Mouse (Mus musculus): ENCODE results near the gene Gna14. TPM values are rescaled to one million over a fixed set of nuclear protein-coding genes. Genes with fewer than 3 reads are reported as not detected.

Gene Gna14
- polyA plus RNA-seq, 1 experiment = not detected

DNA sequence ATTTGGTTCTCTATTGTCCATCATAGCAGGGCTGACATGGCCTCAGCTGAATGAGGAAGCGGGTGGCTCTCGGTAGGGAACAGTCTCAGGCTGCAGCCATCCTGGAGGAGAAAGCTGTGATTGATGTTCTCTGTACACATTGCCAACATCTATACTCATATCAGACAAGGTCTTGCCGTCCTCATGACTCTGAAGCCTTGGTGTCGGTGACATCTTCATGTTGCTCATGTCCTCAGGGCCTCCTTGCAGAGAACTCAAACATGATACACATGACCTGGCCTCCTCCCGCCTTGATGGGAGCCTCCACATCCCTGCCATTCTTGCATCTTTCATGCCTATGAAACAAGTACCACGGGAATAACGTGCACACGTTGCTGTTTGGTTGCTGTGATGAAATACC lies 144.9 kb downstream of the Gna14 start:
- 92% methylated on average over 8 of the region's 8 CpGs for WGBS
- Histone ChIP-seq H3K4me1 (ENCODE audit: control insufficient read depth, insufficient read depth, low read length) (peaks cover 3% of the 10 kb centered on the region; the same call in 1 of the 2 replicates), H3K27ac (ENCODE audit: insufficient read depth, low read depth, low read length) (no peak overlapping the region), H3K4me3 (ENCODE audit: insufficient read depth, low read depth, low read length) (no peak overlapping the region)
- TF ChIP-seq CTCF (IDR thresholded peaks at IDR 0.05; ENCODE audit: insufficient read depth, low read depth, low read length) (no peak), POLR2A (IDR thresholded peaks at IDR 0.05; ENCODE audit: insufficient read depth, low read depth, low read length) (no peak)

DNA sequence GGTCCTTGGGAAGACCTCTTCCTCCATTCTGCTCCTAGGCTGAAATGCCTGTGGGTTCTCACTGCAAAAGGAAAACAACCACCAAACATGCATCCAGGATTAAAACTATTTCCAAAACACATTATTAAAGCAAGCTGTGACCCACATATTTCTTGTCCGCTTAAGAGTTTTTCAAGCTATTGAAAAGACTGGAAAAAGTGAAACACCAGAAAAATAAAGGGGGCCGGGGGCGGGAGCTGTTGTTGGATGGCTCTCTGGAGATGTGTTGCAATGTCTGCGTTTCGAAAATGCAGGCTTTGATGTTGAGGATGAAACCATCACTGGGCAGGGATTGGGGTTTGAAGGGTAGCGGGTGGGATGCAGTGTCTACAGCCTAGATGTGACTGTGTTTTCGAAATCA lies 149.0 kb downstream of the Gna14 start:
- TF ChIP-seq CTCF (IDR thresholded peaks at IDR 0.05; ENCODE audit: insufficient read depth, low read depth, low read length) (no peak), POLR2A (IDR thresholded peaks at IDR 0.05; ENCODE audit: insufficient read depth, low read depth, low read length) (no peak)
- Histone ChIP-seq H3K4me3 (ENCODE audit: insufficient read depth, low read depth, low read length) (no peak overlapping the region), H3K4me1 (ENCODE audit: control insufficient read depth, insufficient read depth, low read length) (peaks cover 3% of the 10 kb centered on the region; the same call in 1 of the 2 replicates), H3K27ac (ENCODE audit: insufficient read depth, low read depth, low read length) (no peak overlapping the region)
- WGBS = 78% methylated on average over 7 of the region's 7 CpGs

DNA sequence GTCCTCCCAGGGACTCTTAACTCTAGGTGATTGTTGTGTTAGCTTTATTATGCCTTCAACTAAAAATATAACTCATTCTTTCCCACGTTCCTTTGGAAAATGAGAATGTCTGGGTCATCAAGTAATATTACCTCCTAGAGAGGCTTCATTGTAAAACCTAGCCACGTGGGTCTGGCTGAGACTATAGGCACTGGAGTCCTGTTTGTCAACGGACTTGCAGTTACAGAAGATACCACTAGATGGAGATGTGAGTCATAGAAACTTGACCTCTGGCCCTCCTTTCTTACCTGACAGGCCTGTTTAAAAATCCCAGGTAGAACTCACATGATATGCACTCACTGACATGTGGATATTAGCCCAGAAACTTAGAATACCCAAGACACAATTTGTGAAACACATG lies 149.8 kb downstream of the Gna14 start:
- Histone ChIP-seq H3K4me3 (ENCODE audit: insufficient read depth, low read depth, low read length) (no peak overlapping the region), H3K27ac (ENCODE audit: insufficient read depth, low read depth, low read length) (no peak overlapping the region), H3K4me1 (ENCODE audit: control insufficient read depth, insufficient read depth, low read length) (peaks cover 3% of the 10 kb centered on the region; the same call in 1 of the 2 replicates)
- 16% methylated on average over 3 of the region's 3 CpGs for WGBS
- TF ChIP-seq POLR2A (IDR thresholded peaks at IDR 0.05; ENCODE audit: insufficient read depth, low read depth, low read length) (no peak), CTCF (IDR thresholded peaks at IDR 0.05; ENCODE audit: insufficient read depth, low read depth, low read length) (no peak)

DNA sequence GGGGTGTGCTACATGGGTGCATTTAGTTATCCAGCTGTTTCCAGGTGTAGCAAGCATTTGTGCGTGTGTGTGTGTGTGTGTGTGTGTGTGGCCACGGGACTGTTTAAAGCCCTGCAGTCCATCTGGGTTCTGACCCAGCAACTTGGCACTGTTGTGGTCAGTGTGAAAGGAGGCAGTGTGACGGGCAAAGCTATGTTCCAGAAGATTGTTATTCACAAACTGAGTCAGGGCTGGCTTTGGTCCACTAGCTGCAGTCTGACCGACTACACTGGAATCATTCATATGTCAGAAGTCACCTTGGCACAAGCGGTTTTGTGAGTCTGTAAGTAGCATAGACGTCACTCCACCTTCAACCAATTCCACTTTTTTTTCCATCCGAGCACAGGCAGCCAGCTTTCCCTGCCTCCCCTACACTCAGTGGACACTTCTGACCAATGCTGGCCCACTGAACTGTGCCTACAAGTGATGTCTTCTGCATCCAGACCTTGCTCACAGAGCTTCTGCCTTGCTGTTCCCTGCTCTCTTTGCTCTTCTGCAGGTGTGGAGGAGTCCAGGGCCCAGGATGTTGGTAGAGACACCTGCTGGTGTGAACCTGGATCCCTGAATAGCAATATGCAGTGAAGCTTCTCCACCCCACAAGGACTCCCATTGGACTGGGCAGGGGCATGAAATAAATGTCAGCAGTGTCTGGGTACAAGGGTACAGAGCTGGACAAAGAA lies 157.9 kb downstream of the Gna14 start:
- no peaks in the 10 kb centered on the region for H3K4me1 ChIP-seq (ENCODE audit: control insufficient read depth, insufficient read depth, low read length)
- H3K4me3 ChIP-seq (ENCODE audit: insufficient read depth, low read depth, low read length) = no peak overlapping the region
- TF ChIP-seq POLR2A (IDR thresholded peaks at IDR 0.05; ENCODE audit: insufficient read depth, low read depth, low read length) = no peak
- no peak for TF ChIP-seq CTCF (IDR thresholded peaks at IDR 0.05; ENCODE audit: insufficient read depth, low read depth, low read length)
- WGBS = 72% methylated on average over 7 of the region's 7 CpGs
- no peak overlapping the region for H3K27ac ChIP-seq (ENCODE audit: insufficient read depth, low read depth, low read length)

DNA sequence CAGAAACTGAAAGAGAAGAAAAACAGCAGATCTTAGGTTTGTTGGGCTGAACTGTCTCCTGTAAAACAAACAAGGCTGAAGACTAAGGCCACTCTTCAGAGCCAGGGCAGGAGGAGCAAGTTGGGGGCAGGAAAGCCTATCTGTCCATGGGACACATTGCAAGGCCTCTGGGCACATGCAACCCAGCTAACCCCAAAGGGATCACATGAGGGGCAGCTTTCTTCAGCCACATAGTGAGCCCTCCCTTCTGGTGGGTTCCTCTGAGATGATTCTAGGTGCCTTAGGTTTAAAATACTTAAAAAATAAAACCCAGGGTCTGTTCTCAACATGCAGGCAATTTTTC lies 158.4 kb downstream of the Gna14 start:
- no peak overlapping the region for H3K27ac ChIP-seq (ENCODE audit: insufficient read depth, low read depth, low read length)
- H3K4me1 ChIP-seq (ENCODE audit: control insufficient read depth, insufficient read depth, low read length) = no peaks in the 10 kb centered on the region; the same call in 1 of the 2 replicates
- no peak for TF ChIP-seq CTCF (IDR thresholded peaks at IDR 0.05; ENCODE audit: insufficient read depth, low read depth, low read length)
- no peak for TF ChIP-seq POLR2A (IDR thresholded peaks at IDR 0.05; ENCODE audit: insufficient read depth, low read depth, low read length)
- no peak overlapping the region for H3K4me3 ChIP-seq (ENCODE audit: insufficient read depth, low read depth, low read length)

DNA sequence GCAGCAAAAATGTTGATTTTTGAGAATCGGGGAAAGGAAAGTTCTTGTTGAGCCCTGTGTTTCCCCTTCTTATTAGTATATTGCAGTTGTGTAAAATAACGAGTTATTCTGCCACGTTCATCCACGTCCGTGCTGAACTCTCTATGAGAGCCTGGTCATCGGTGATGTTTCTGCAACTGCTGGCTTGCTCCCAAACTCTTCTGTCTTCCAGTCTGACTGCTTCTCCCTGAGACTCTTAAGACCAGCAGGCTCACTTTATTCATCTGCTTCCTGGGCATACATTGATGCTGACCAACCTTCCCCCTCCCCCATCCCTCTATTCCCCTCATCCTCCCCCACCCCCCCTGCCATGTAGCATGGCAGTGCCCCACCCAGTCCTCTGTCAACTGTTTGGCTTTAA lies 161.7 kb downstream of the Gna14 start:
- WGBS = 69% methylated on average over 6 of the region's 6 CpGs
- Histone ChIP-seq H3K4me3 (ENCODE audit: insufficient read depth, low read depth, low read length) (no peak overlapping the region), H3K4me1 (ENCODE audit: control insufficient read depth, insufficient read depth, low read length) (no peaks in the 10 kb centered on the region; the same call in 1 of the 2 replicates), H3K27ac (ENCODE audit: insufficient read depth, low read depth, low read length) (no peak overlapping the region)
- TF ChIP-seq CTCF (IDR thresholded peaks at IDR 0.05; ENCODE audit: insufficient read depth, low read depth, low read length) (no peak), POLR2A (IDR thresholded peaks at IDR 0.05; ENCODE audit: insufficient read depth, low read depth, low read length) (no peak)

DNA sequence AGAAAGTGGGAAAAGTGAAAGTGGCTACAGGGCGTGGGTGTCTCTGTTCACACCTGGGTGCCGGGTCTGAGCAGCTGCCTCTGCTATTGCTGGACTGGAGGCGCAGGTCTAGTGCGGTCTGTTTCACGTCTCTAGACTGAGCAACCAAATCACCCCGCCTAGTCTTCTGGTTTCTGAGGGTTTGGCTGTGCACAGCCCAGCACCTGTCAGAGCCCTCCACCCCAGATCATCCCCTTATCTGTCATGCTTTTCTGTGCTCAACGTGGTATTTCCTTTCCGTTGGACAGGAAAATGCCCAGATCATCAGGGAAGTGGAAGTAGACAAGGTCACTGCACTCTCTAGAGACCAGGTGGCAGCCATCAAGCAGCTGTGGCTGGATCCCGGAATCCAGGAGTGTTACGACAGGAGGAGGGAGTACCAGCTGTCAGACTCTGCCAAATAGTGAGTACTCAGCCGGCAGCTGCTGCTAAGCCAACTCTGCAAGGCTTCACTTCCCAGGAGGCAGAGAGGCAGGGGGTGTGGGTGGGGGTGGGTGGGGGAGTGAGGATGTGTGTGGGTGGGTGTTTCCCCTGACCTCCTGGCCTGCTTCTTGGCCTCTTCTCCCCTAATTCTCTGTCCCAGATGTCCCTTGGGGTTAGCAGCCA lies 163.2 kb downstream of the Gna14 start:
- TF ChIP-seq CTCF (IDR thresholded peaks at IDR 0.05; ENCODE audit: insufficient read depth, low read depth, low read length) (no peak), POLR2A (IDR thresholded peaks at IDR 0.05; ENCODE audit: insufficient read depth, low read depth, low read length) (no peak)
- no peak overlapping the region for H3K4me3 ChIP-seq (ENCODE audit: insufficient read depth, low read depth, low read length)
- WGBS = 60% methylated on average over 11 of the region's 11 CpGs
- no peaks in the 10 kb centered on the region; the same call in 1 of the 2 replicates for H3K4me1 ChIP-seq (ENCODE audit: control insufficient read depth, insufficient read depth, low read length)
- H3K27ac ChIP-seq (ENCODE audit: insufficient read depth, low read depth, low read length) = no peak overlapping the region

DNA sequence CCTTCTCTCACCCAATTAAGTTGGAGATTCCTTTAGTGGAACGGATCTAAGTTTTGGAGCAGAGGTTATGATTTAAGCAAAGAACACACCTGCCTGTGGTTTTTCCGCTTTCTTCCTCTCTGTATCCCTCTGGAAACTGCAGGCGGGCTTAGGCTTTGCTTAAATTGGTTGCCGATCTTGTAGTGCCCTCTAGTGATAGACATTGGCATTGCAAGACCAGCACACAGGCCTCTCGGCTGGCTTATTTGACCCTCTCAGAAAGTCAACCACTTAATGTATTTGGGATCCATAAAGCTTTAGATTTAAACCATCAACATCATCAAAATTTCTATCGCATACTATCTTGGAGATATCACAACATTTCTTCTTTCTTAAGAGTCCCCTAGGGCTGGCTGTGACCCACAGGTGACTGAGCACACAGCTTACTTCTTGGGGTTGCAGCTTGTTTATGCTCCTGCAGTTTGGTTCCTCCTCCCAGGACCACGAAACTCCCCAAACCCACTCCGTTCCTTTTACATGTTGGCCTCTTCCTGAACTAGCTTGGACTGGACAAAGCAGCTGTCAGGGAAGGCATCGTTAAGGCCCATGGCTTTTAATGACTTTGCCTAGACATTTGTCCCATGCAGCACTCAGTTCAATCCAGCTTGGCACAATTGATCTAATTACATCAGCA lies 163.9 kb downstream of the Gna14 start:
- WGBS = 10% methylated on average over 9 of the region's 9 CpGs
- Histone ChIP-seq H3K4me3 (ENCODE audit: insufficient read depth, low read depth, low read length) (no peak overlapping the region), H3K27ac (ENCODE audit: insufficient read depth, low read depth, low read length) (no peak overlapping the region), H3K4me1 (ENCODE audit: control insufficient read depth, insufficient read depth, low read length) (no peaks in the 10 kb centered on the region; the same call in 1 of the 2 replicates)
- TF ChIP-seq CTCF (IDR thresholded peaks at IDR 0.05; ENCODE audit: insufficient read depth, low read depth, low read length) (no peak), POLR2A (IDR thresholded peaks at IDR 0.05; ENCODE audit: insufficient read depth, low read depth, low read length) (no peak)

DNA sequence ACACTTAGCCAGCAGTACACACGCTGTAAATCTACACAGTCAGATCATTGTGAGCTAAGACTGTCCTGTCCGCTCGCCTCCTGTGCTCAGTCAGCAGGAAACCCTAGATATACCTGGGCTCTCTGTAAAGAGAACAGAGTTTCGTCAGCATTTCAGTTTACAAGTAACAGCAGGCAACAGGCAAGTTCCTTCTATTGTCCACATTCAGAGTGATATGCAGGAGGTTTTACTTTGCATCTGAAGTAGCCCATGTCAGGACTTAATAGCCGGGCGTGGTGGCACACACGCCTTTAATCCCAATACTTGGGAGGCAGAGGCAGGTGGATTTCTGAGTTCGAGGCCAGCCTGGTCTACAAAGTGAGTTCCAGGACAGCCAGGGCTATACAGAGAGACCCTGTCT lies 166.5 kb downstream of the Gna14 start:
- Histone ChIP-seq H3K27ac (ENCODE audit: insufficient read depth, low read depth, low read length) (no peak overlapping the region), H3K4me3 (ENCODE audit: insufficient read depth, low read depth, low read length) (no peak overlapping the region), H3K4me1 (ENCODE audit: control insufficient read depth, insufficient read depth, low read length) (no peaks in the 10 kb centered on the region; the same call in 1 of the 2 replicates)
- WGBS = 89% methylated on average over 8 of the region's 8 CpGs
- TF ChIP-seq CTCF (IDR thresholded peaks at IDR 0.05; ENCODE audit: insufficient read depth, low read depth, low read length) (no peak), POLR2A (IDR thresholded peaks at IDR 0.05; ENCODE audit: insufficient read depth, low read depth, low read length) (no peak)

Data from olfactory bulb, adult 2 months (tissue).